Mouse (Mus musculus) embryo, embryonic 9.5 days (tissue): ENCODE measurements around the gene Gipc2.
A peak's percentile ranks its signal among the peaks of the same experiment; 100 is the strongest.

Experiments used
- DNase-seq: peaks from one replicate; pipeline ENCODE4 v3.0.0-alpha.2; 2017; ENCODE audit errors: extremely low spot score

The Gipc2 gene

GRCm38 (mm10) chr3:152117941-152118340, 48.1 kb downstream of the Gipc2 start:
- no peak for DNase-seq

DNA sequence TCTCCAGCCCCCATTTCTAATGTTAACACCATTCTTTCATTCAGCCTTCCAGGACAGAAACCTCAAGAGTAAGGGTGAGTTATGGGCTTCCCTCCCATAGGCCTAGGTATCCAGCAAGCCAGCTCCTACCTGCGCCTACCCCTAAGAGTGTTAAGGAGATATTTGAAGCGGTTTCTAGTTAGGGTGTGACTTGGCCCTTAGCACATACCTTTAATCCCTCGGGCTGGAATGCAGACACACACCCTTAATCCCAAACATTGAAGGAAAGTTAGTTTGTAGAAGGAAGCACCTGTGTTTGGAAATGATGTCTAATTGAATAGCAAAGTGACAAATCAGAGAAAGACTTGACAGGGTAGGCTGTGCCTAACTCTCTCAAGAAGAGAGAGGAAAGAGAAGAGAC, 49.9 kb downstream of the Gipc2 start:
- no peak for DNase-seq

- DNase-seq = peak; percentile 41
Measured at GRCm38 (mm10) chr3:152114786-152115185, 51.2 kb downstream of the Gipc2 start.

DNA sequence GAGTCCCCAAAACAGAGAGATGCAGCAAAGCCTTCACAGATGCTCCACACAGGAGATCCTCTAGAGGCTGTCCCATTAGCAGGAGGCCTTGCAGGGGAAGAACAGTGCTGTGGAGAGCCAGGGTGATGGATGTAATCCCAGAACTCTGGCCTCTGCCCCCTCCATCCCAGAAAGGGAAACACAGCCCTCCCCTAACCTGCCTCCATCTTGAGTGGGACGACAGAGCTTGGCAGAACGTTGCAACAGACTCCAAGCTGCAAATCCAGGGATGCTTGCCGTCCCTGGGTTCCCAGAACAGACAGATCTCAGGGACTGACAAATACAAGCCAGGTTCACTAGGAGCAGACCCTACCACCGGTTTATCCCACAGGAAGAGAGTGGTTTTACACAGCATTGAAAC, 51.8 kb downstream of the Gipc2 start:
- DNase-seq = no peak

- no peak for DNase-seq
Measured at GRCm38 (mm10) chr3:152113496-152113895, 52.5 kb downstream of the Gipc2 start.

DNA sequence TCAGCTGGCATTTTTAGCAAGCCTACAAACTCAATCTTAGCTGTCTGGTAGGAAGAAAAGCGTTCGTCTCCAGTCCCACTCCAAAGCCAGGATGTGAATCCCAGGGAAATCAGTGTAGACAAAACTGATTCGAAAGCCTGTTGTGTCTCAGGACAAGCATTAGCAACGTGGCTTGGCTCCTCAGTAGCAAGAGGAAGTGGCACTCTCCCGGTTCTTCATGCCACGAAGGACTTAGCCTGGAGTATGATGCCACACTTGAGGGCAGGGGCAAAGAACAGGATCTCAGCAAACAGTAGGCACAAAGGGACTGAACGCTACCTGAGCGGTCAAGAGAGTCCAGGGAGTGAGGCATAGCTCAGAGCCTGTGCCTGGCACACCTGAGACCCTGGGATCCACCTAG, 53.4 kb downstream of the Gipc2 start:
- DNase-seq = no peak

GRCm38 (mm10) chr3:152111482-152111881, 54.5 kb downstream of the Gipc2 start:
- no peak for DNase-seq

- DNase-seq = peak; percentile 73
Measured at GRCm38 (mm10) chr3:152111081-152111480, 54.9 kb downstream of the Gipc2 start.

GRCm38 (mm10) chr3:152109260-152109587, 56.8 kb downstream of the Gipc2 start:
- no peak for DNase-seq

DNA sequence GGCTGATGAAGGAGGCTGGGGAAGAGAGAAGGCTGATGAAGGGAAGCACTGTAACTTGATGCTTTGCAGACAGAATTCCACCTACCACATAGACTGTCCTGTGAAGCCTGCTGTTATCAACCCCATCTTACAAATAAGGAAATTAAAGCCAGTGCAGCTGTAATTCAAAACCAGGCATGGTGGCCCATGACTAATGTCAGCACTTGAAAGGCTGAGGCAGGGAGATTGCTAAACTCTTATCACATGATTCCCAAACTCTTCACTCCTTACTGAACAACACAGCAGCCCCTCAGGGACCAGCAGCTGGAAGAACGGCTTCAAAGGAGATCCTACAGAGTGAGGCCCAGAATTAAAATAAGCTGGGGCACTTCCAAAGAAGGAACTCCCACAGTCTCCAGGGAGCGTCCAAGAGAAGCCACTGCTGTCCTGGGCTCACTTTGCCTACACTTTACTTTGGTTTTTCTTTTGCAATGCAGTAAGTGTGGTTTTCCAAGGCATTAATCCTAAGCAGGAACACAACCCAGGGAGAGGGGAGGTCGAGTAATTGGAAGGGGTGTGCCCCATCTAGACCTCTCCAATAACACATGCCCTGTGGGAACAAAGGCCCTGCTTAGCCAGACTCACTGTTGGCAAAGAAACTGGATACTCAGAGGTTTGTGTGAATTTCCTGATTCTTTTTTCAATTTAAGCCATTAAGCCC, 57.3 kb downstream of the Gipc2 start:
- DNase-seq = no peak

DNA sequence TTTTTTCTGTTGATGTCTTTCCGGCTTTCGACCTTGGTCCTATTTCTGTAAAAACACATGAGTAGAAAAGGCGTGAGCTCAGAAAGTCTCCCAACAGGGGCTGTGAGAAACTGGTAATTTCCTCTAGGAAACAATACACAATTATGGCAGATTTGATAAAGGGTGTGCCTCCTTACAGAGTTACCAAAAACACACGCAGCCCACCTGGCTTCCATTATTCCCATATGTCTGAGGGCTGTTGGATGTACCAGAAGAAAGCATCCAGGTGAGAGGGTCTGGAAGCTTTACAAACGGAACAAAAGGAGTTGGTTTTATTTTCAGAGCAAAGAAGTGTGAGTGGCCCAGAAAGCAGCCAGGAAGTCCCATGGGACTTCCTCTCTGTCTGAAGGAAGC, 58.0 kb downstream of the Gipc2 start:
- no peak for DNase-seq

DNA sequence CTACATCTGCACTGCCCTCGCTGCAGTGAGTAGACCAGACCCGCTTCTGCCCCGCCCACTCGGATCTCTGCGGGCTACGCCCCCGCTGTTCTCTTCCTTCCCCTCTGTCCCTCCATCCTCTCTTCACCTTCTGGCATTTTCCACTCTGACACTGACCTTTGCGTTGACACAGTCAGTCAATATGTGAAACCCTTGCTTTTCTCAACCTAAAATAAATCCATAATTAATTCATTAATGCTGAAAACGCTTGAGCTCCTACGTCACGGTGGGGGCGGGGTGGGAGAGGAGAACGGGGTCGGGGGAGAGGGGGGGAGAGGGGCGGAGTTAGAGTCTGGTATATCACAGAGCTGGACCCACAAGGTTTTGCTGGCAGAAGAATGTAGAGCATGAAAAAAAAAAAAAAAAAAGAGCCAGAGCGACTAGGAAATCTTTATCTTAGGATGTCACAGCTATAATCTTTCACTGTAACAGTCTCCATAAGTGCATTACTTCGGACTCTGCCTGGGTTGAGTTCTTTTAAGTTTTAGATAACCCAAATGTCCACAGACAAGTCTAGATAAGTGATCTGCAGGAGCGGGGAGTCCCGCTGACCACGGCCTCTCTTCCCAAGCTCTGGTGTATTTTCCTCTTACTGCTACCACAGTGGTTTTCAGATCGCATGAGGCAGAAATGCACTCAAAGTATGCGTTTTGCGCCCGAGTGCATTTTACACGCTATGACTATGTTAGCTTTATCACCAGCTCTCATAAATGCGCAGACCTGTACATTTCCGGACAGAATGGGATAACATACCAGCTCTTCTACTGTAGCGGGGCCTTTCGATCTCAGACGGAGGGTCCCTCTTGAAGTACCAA, 58.7 kb downstream of the Gipc2 start:
- peak; percentile 61 for DNase-seq

GRCm38 (mm10) chr3:152106225-152107148, 59.5 kb downstream of the Gipc2 start:
- DNase-seq = peak; percentile 38

DNA sequence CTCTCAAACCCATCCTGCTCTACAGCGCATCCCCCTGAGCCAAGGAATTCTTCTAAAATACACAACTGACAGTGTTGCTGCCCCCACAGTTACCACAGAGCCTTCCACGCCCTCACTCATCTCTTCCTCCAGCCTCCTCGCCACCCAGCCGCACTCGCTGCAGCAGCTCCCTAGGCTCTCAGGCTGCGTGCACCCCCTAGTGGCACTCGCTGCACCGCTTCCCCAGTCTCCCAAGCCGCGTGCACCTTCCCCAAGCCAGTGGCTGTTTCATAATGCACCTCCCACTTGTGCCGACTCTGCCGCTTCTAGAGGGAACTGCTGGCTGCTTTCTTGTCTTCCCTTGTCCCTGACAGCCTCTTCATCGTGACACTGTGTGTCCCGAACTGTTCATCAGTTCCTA, 60.7 kb downstream of the Gipc2 start:
- peak; percentile 83 for DNase-seq

GRCm38 (mm10) chr3:152103381-152103780, 62.6 kb downstream of the Gipc2 start:
- no peak for DNase-seq

GRCm38 (mm10) chr3:152101459-152101858, 64.6 kb downstream of the Gipc2 start:
- no peak for DNase-seq

- DNase-seq = peak; percentile 24
Measured at GRCm38 (mm10) chr3:152100119-152100818, 65.8 kb downstream of the Gipc2 start.

- DNase-seq = no peak
Measured at GRCm38 (mm10) chr3:152095030-152095429, 71.0 kb downstream of the Gipc2 start.

GRCm38 (mm10) chr3:152092385-152093057, 73.5 kb downstream of the Gipc2 start:
- no peak for DNase-seq

- DNase-seq = peak; percentile 59
Measured at GRCm38 (mm10) chr3:152089178-152089577, 76.9 kb downstream of the Gipc2 start.

DNA sequence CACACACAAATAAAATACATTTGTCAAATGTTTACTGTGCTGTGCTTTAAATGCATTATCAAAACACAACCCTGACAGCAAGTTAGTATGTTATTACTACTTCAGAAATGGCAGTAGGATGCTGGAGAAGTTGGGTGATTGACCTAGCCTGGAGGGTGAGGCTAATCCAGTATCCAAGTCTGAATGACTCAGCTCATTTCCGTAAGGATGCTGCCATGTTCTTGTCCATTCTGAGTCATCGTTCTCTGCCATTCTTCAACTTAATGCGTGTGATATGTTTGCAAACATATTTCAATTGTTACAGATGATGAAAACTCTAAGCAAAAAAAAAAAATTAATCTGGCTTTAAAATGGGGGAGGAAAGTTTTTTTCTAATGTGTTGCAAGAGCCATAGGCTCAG, 84.6 kb downstream of the Gipc2 start:
- no peak for DNase-seq
